ENCODE assay signal across 8 mouse cellular contexts in genomic region chr10:79745898-79746773, GRCm38 (mm10). TPM values are rescaled to one million over a fixed set of nuclear protein-coding genes. Genes with fewer than 3 reads are reported as not detected.
A peak's percentile ranks its signal among the peaks of the same experiment; 100 is the strongest.
DNase-seq lines count a peak whose midpoint lies in the region; ATAC-seq lines count a peak whose summit lies in the region.

Gene Polrmt (minus strand): TSS chr10:79746581.

- no peaks in the 10 kb centered on the region for H3K27me3 ChIP-seq in heart, embryonic 10.5 days (ENCODE audit: insufficient read depth, poor library complexity, severe bottlenecking)
- H3K27me3 ChIP-seq in kidney, embryonic 15.5 days: no peaks in the 10 kb centered on the region

- peaks cover 8% of the 10 kb centered on the region; the same call in 1 of the 2 replicates for H3K4me1 ChIP-seq in heart, embryonic 10.5 days
- peaks cover 13% of the 10 kb centered on the region for H3K4me1 ChIP-seq in kidney, embryonic 15.5 days

- peaks cover 2% of the 10 kb centered on the region; the same call in 1 of the 2 replicates for H3K9me3 ChIP-seq in heart, embryonic 10.5 days
- H3K9me3 ChIP-seq in kidney, embryonic 15.5 days (replicated peaks): no peaks in the 10 kb centered on the region

- peak; percentile 93 for DNase-seq in B cell, adult 2 months
- DNase-seq in brain, adult 2 months (ENCODE audit: low read depth, low spot score): peak; percentile 99
- peak; percentile 99 for DNase-seq in heart, embryonic 10.5 days (ENCODE audit: low spot score)
- DNase-seq in liver: peak; percentile 97
- DNase-seq in spleen, postnatal 4 days (ENCODE audit: low spot score in 2 of 2): peak; percentile 94 to 96

- 3% methylated on average over 38 of the region's 38 CpGs for WGBS in heart, embryonic 10.5 days
- WGBS in kidney, embryonic 15.5 days: 4% methylated on average over 38 of the region's 38 CpGs

- peak; percentile 97 for ATAC-seq in erythroblast, adult 5-6 weeks (replicated peaks; ENCODE audit: low FRiP score, poor library complexity, severe bottlenecking)
- ATAC-seq in kidney, embryonic 15.5 days (replicated peaks; ENCODE audit: low FRiP score): peak; percentile 96
- peak; percentile 95 for ATAC-seq in monocyte, adult 5-6 weeks (replicated peaks; ENCODE audit: insufficient number of reproducible peaks, low FRiP score, low TSS enrichment, poor library complexity, severe bottlenecking)

- peak within 1 kb of the TSS; percentile 61 for H3K4me2 ChIP-seq in kidney, embryonic 15.5 days

- H3K4me3 ChIP-seq in heart, embryonic 10.5 days: peak within 1 kb of the TSS; percentile 73
- H3K4me3 ChIP-seq in kidney, embryonic 15.5 days (replicated peaks): peak within 1 kb of the TSS; percentile 67

- peak within 1 kb of the TSS; percentile 67 for H3K9ac ChIP-seq in kidney, embryonic 15.5 days

- peaks cover 38% of the 10 kb centered on the region for H3K36me3 ChIP-seq in heart, embryonic 10.5 days
- peaks cover 34% of the 10 kb centered on the region for H3K36me3 ChIP-seq in kidney, embryonic 15.5 days

- peak within 1 kb of the TSS; percentile 82 for H3K27ac ChIP-seq in heart, embryonic 10.5 days
- peak within 1 kb of the TSS; percentile 37; the same call in 1 of the 2 replicates for H3K27ac ChIP-seq in kidney, embryonic 15.5 days

RNA-seq across cellular contexts. Expression of gene Polrmt, which starts in this region (rescaled TPM):
- total RNA-seq in erythroblast, adult 5-6 weeks (2015; ENCODE audit: low replicate concordance): 3.6 and 4.8 TPM in 2 replicates
- total RNA-seq in erythroblast, adult 5-6 weeks (2017; ENCODE audit: low replicate concordance): 1.1 and 5.0 TPM in 2 replicates
- 39.8 and 42.5 TPM in 2 replicates for polyA plus RNA-seq in heart, embryonic 10.5 days (2016; fragmentation: Nextera tagmentation; extraction: Ambion mirVana)
- 43.7 and 54.4 TPM in 2 replicates for polyA plus RNA-seq in kidney, embryonic 15.5 days (2015; fragmentation: Nextera tagmentation; extraction: Ambion mirVana)
- total RNA-seq in monocyte, adult 5-6 weeks (2017): 8.3 to 15.9 TPM (median 10.4 TPM) in 3 replicates

Comparison
In these comparisons a context has a peak if more than half of its experiments do, and no peak if none do; other contexts are left out.
1. Peak in every context shown above with its lines: DNase-seq, ATAC-seq, H3K4me3 ChIP-seq and H3K27ac ChIP-seq.